Mouse (Mus musculus) ES-Bruce4 (cell line): ENCODE results near the gene Rab4a. TPM values are rescaled to one million over a fixed set of nuclear protein-coding genes. Genes with fewer than 3 reads are reported as not detected.

Experiments used
- H3K27ac ChIP-seq: 2 replicates; pipeline ENCODE4 v1.5.1; 2012; ENCODE audit warnings: low read length, inconsistent platforms; ENCODE audit not compliant: insufficient read depth
- H3K27me3 ChIP-seq: 2 replicates; pipeline ENCODE4 v1.6.1; 2012; ENCODE audit warnings: mild to moderate bottlenecking, low read length, inconsistent platforms; ENCODE audit not compliant: control insufficient read depth, poor library complexity, insufficient read depth, severe bottlenecking
- H3K36me3 ChIP-seq: 2 replicates; pipeline ENCODE4 v1.6.1; 2012; ENCODE audit warnings: inconsistent platforms, mild to moderate bottlenecking, low read length, moderate library complexity; ENCODE audit not compliant: control insufficient read depth, poor library complexity, insufficient read depth, severe bottlenecking
- H3K4me1 ChIP-seq: one replicate; pipeline ENCODE4 v1.8.1; 2011; ENCODE audit warnings: low read length; ENCODE audit not compliant: control insufficient read depth, insufficient read depth
- H3K4me3 ChIP-seq: 2 replicates; pipeline ENCODE4 v1.5.1; 2011; ENCODE audit warnings: low read depth, mild to moderate bottlenecking, low read length
- H3K9ac ChIP-seq: 2 replicates; pipeline ENCODE4 v1.6.1; 2012; ENCODE audit warnings: low read depth, mild to moderate bottlenecking, inconsistent platforms; ENCODE audit not compliant: poor library complexity, severe bottlenecking
- H3K9me3 ChIP-seq: replicated peaks from 2 replicates; pipeline ENCODE4 v1.6.1; 2012; ENCODE audit warnings: mild to moderate bottlenecking, low read length, inconsistent platforms; ENCODE audit not compliant: control insufficient read depth, poor library complexity, insufficient read depth, severe bottlenecking
- CTCF ChIP-seq: IDR thresholded peaks from one replicate; pipeline ENCODE4 v1.8.1; 2011; ENCODE audit warnings: low read depth, low read length
- EP300 ChIP-seq: IDR thresholded peaks from 2 replicates; pipeline ENCODE4 v1.6.1; 2011; ENCODE audit warnings: low read depth, low read length; ENCODE audit not compliant: insufficient read depth
- POLR2A ChIP-seq: IDR thresholded peaks from one replicate; pipeline ENCODE4 v1.8.1; 2011; ENCODE audit warnings: low read length; ENCODE audit not compliant: insufficient read depth
- polyA plus RNA-seq: library from polyadenylated mRNA; stranded (reverse); fragments of >200 nt; gene quantifications from 2 replicates; pipeline ENCODE4 v1.2.4, GENCODE M21; 2011; ENCODE audit warnings: low read depth; ENCODE audit not compliant: missing spikeins, insufficient read depth, insufficient read length

The Rab4a gene
- polyA plus RNA-seq, 1 experiment = 26.1 TPM

- no peaks in the 10 kb centered on the region for H3K4me1 ChIP-seq
These were observed 19.6 kb upstream of the Rab4a start for GRCm38 (mm10) chr8:123786166-123786565.

GRCm38 (mm10) chr8:123786644-123787043 lies 19.1 kb upstream of the Rab4a start:
- H3K36me3 ChIP-seq = no peaks in the 10 kb centered on the region
- no peak overlapping the region for H3K27ac ChIP-seq
- H3K27me3 ChIP-seq = no peaks in the 10 kb centered on the region
- H3K9me3 ChIP-seq = no peaks in the 10 kb centered on the region
- no peak overlapping the region for H3K4me3 ChIP-seq
- TF ChIP-seq POLR2A (no peak), EP300 (no peak), CTCF (no peak)
- no peak overlapping the region for H3K9ac ChIP-seq
- H3K4me1 ChIP-seq = no peaks in the 10 kb centered on the region

More at GRCm38 (mm10) chr8:123786166-123786565, 19.6 kb upstream of the Rab4a start:
- no peak for TF ChIP-seq EP300
- no peak for TF ChIP-seq CTCF
- TF ChIP-seq POLR2A = no peak
- Histone ChIP-seq H3K36me3 (no peaks in the 10 kb centered on the region), H3K9ac (no peak overlapping the region), H3K4me3 (no peak overlapping the region), H3K27me3 (no peaks in the 10 kb centered on the region), H3K9me3 (no peaks in the 10 kb centered on the region), H3K27ac (no peak overlapping the region)

- no peaks in the 10 kb centered on the region for H3K27me3 ChIP-seq
- H3K9me3 ChIP-seq = no peaks in the 10 kb centered on the region
- H3K36me3 ChIP-seq = no peaks in the 10 kb centered on the region
- no peak overlapping the region for H3K9ac ChIP-seq
- TF ChIP-seq POLR2A (no peak), EP300 (0 out of 2 replicates have a peak, but pooled peaks have one; percentile 4)
- peak overlapping the region; percentile 14 for H3K4me3 ChIP-seq
- H3K4me1 ChIP-seq = no peaks in the 10 kb centered on the region
- H3K27ac ChIP-seq = no peak overlapping the region
These were observed 18.4 kb upstream of the Rab4a start for GRCm38 (mm10) chr8:123787254-123787897.

GRCm38 (mm10) chr8:123788416-123789170 lies 17.2 kb upstream of the Rab4a start:
- no peaks in the 10 kb centered on the region for H3K9me3 ChIP-seq
- no peak overlapping the region for H3K27ac ChIP-seq
- TF ChIP-seq CTCF (no peak), EP300 (no peak), POLR2A (no peak)
- no peak overlapping the region for H3K4me3 ChIP-seq
- no peak overlapping the region for H3K9ac ChIP-seq
- H3K27me3 ChIP-seq = no peaks in the 10 kb centered on the region
- no peaks in the 10 kb centered on the region for H3K36me3 ChIP-seq
- no peaks in the 10 kb centered on the region for H3K4me1 ChIP-seq

- H3K4me1 ChIP-seq = no peaks in the 10 kb centered on the region
- no peaks in the 10 kb centered on the region for H3K27me3 ChIP-seq
- H3K9ac ChIP-seq = no peak overlapping the region
- no peaks in the 10 kb centered on the region for H3K9me3 ChIP-seq
- H3K27ac ChIP-seq = no peak overlapping the region
- H3K36me3 ChIP-seq = no peaks in the 10 kb centered on the region
- H3K4me3 ChIP-seq = no peak overlapping the region
- TF ChIP-seq EP300 (no peak), CTCF (no peak)
These were observed 16.3 kb upstream of the Rab4a start for GRCm38 (mm10) chr8:123789461-123789860.

- Histone ChIP-seq H3K4me3 (no peak overlapping the region), H3K27ac (no peak overlapping the region), H3K4me1 (no peaks in the 10 kb centered on the region), H3K27me3 (no peaks in the 10 kb centered on the region), H3K9ac (no peak overlapping the region), H3K9me3 (no peaks in the 10 kb centered on the region), H3K36me3 (no peaks in the 10 kb centered on the region)
- TF ChIP-seq CTCF (peak; percentile 86), EP300 (no peak), POLR2A (no peak)
These were observed 15.8 kb upstream of the Rab4a start for GRCm38 (mm10) chr8:123789970-123790369.
